Mouse (Mus musculus) stomach, postnatal 0 days (tissue): ENCODE data around the gene Mrgprh.

Experiments
- CTCF ChIP-seq: IDR thresholded peaks from 2 replicates; pipeline ENCODE4 v1.5.1; 2016; ENCODE audit warnings: antibody characterized with exemption, low read depth, mild to moderate bottlenecking, moderate library complexity
- EP300 ChIP-seq: optimal IDR thresholded peaks from 2 replicates; pipeline ENCODE3; 2016; ENCODE audit warnings: antibody characterized with exemption

- TF ChIP-seq CTCF (no peak), EP300 (no peak)
Observed at GRCm38 (mm10) chr17:12849778-12850382, 26.0 kb upstream of the Mrgprh start.
